Mouse (Mus musculus): ENCODE measurements around the gene Mgat5. TPM values are rescaled to one million over a fixed set of nuclear protein-coding genes. Genes with fewer than 3 reads are reported as not detected.

Gene Mgat5
- polyA plus RNA-seq, 1 experiment = 4.9 TPM

DNA sequence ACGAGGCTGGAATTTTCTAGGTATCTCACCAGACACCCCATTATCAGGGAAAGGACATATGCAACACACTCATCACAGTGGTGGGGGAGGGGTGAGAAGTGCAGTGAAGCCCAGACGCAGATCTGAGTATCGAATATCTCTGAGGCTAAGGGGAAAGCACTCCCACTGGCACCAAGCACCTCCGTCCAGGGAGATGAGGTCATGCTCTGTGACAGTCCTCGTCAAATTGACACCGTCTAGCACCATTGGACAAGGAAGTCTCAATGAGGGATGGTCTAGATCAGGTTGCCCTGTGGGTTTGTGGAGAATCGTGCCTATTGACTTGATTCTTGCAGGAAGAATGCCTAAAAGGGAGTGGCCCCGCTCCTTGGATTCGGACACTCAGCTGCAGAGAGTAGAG lies 293.9 kb downstream of the Mgat5 start:
- no peak for DNase-seq (ENCODE audit: low read depth in 1 of 2, low spot score in 2 of 2)
- TF ChIP-seq POLR2A (IDR thresholded peaks at IDR 0.05; ENCODE audit: low read depth, low read length) = no peak
- TF ChIP-seq CTCF (IDR thresholded peaks at IDR 0.05; ENCODE audit: extremely low read depth, insufficient read depth, insufficient read length, insufficient replicate concordance) = no peak
- H3K4me1 ChIP-seq (ENCODE audit: control insufficient read depth, insufficient read depth, insufficient read length) = peaks cover 10% of the 10 kb centered on the region
- H3K27ac ChIP-seq (ENCODE audit: insufficient read depth, low read length) = no peak overlapping the region
- H3K36me3 ChIP-seq (ENCODE audit: control insufficient read depth, insufficient read depth, low read length) = 0 out of 2 replicates have a peak, but pooled peaks cover 4% of the 10 kb centered on the region
- 75% methylated on average over 9 of the region's 9 CpGs for WGBS
- no peaks in the 10 kb centered on the region for H3K27me3 ChIP-seq (ENCODE audit: control insufficient read depth, insufficient read depth, low read length)
- no peak overlapping the region for H3K4me3 ChIP-seq (ENCODE audit: extremely low read depth, insufficient read depth, insufficient read length)

DNA sequence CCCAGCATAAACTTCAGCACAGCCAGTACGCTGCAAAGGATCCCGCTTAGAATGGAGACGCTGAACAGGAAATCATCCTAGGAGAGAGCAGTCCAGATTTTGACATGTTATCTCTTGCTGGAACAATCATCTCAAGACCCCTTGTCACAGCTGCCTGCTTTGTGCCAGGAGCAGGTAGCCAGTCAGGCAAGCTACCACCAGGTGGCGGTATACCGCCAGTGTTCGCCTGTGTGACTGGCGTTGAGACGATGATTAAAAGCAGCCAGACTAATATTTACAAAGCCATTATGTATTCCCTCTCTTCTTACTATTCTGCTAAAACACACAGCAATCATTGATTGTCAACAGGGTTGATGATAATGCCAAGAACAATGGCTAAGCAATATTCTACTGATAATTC lies 295.4 kb downstream of the Mgat5 start:
- TF ChIP-seq CTCF (IDR thresholded peaks at IDR 0.05; ENCODE audit: extremely low read depth, insufficient read depth, insufficient read length, insufficient replicate concordance) (peak; percentile 93; the same call in 1 of the 2 replicates), POLR2A (IDR thresholded peaks at IDR 0.05; ENCODE audit: low read depth, low read length) (no peak)
- peak in 1 of 2 experiments; percentile 84 for DNase-seq (ENCODE audit: low read depth in 1 of 2, low spot score in 2 of 2)
- peaks cover 10% of the 10 kb centered on the region for H3K4me1 ChIP-seq (ENCODE audit: control insufficient read depth, insufficient read depth, insufficient read length)
- H3K27me3 ChIP-seq (ENCODE audit: control insufficient read depth, insufficient read depth, low read length) = no peaks in the 10 kb centered on the region
- 0 out of 2 replicates have a peak, but pooled peaks cover 4% of the 10 kb centered on the region for H3K36me3 ChIP-seq (ENCODE audit: control insufficient read depth, insufficient read depth, low read length)
- WGBS = 9% methylated on average over 8 of the region's 8 CpGs
- H3K4me3 ChIP-seq (ENCODE audit: extremely low read depth, insufficient read depth, insufficient read length) = no peak overlapping the region
- no peak overlapping the region for H3K27ac ChIP-seq (ENCODE audit: insufficient read depth, low read length)

GRCm38 (mm10) chr1:127500701-127501100 lies 295.9 kb downstream of the Mgat5 start:
- Histone ChIP-seq H3K27ac (ENCODE audit: insufficient read depth, low read length) (no peak overlapping the region), H3K27me3 (ENCODE audit: control insufficient read depth, insufficient read depth, low read length) (no peaks in the 10 kb centered on the region), H3K4me3 (ENCODE audit: extremely low read depth, insufficient read depth, insufficient read length) (no peak overlapping the region), H3K4me1 (ENCODE audit: control insufficient read depth, insufficient read depth, insufficient read length) (peaks cover 10% of the 10 kb centered on the region), H3K36me3 (ENCODE audit: control insufficient read depth, insufficient read depth, low read length) (0 out of 2 replicates have a peak, but pooled peaks cover 2% of the 10 kb centered on the region)
- DNase-seq (ENCODE audit: low read depth in 1 of 2, low spot score in 2 of 2) = peak in 1 of 2 experiments; percentile 65
- TF ChIP-seq POLR2A (IDR thresholded peaks at IDR 0.05; ENCODE audit: low read depth, low read length) (no peak), CTCF (IDR thresholded peaks at IDR 0.05; ENCODE audit: extremely low read depth, insufficient read depth, insufficient read length, insufficient replicate concordance) (no peak)
- 40% methylated on average over 17 of the region's 17 CpGs for WGBS

- H3K4me3 ChIP-seq (ENCODE audit: extremely low read depth, insufficient read depth, insufficient read length) = no peak overlapping the region
- 0 out of 2 replicates have a peak, but pooled peaks cover 1% of the 10 kb centered on the region for H3K36me3 ChIP-seq (ENCODE audit: control insufficient read depth, insufficient read depth, low read length)
- DNase-seq (ENCODE audit: low read depth in 1 of 2, low spot score in 2 of 2) = no peak
- no peak for TF ChIP-seq CTCF (IDR thresholded peaks at IDR 0.05; ENCODE audit: extremely low read depth, insufficient read depth, insufficient read length, insufficient replicate concordance)
- no peak for TF ChIP-seq POLR2A (IDR thresholded peaks at IDR 0.05; ENCODE audit: low read depth, low read length)
- H3K4me1 ChIP-seq (ENCODE audit: control insufficient read depth, insufficient read depth, insufficient read length) = peaks cover 16% of the 10 kb centered on the region; the same call in 1 of the 2 replicates
- H3K27ac ChIP-seq (ENCODE audit: insufficient read depth, low read length) = peak overlapping the region; percentile 42; the same call in 1 of the 2 replicates
- H3K27me3 ChIP-seq (ENCODE audit: control insufficient read depth, insufficient read depth, low read length) = no peaks in the 10 kb centered on the region
- WGBS = 83% methylated on average over 10 of the region's 10 CpGs
Measured at GRCm38 (mm10) chr1:127507042-127507650, 302.3 kb downstream of the Mgat5 start.

DNA sequence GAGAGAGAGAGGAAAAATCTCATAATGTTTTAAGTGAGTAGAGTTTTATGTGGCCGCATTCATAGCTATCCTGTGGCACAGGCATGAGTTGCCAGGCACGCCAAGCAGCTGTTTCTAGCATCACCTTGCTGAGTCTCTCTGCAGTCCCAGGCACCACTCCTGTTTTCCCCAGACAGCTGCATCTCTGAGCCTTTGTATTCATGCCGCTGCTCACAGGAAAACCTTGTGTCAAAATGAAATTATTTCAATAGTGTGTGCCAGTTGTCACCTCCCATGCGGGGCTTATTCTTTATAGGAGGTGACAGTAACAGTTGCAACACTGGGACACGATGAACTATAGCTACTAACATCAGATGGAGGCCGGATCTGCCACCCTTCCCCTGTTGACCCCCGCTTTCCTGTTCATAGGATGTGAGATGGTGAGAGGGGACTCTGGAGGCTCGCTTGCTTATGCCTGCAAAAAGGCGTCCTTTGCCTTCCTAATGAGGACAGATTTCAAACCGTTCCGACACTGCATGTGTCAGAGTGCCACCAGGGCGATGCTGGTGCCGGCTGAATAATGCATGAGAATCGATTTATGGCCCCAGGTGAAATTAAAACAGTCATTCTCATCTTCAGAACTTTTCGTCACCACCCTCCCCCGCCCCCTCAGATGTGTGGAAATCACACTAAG lies 303.4 kb downstream of the Mgat5 start:
- no peak for DNase-seq (ENCODE audit: low read depth in 1 of 2, low spot score in 2 of 2)
- H3K4me3 ChIP-seq (ENCODE audit: extremely low read depth, insufficient read depth, insufficient read length) = no peak overlapping the region
- peaks cover 22% of the 10 kb centered on the region; the same call in 1 of the 2 replicates for H3K4me1 ChIP-seq (ENCODE audit: control insufficient read depth, insufficient read depth, insufficient read length)
- H3K27ac ChIP-seq (ENCODE audit: insufficient read depth, low read length) = no peak overlapping the region
- no peaks in the 10 kb centered on the region for H3K27me3 ChIP-seq (ENCODE audit: control insufficient read depth, insufficient read depth, low read length)
- H3K36me3 ChIP-seq (ENCODE audit: control insufficient read depth, insufficient read depth, low read length) = 0 out of 2 replicates have a peak, but pooled peaks cover 1% of the 10 kb centered on the region
- WGBS = 88% methylated on average over 16 of the region's 16 CpGs
- TF ChIP-seq POLR2A (IDR thresholded peaks at IDR 0.05; ENCODE audit: low read depth, low read length) = no peak
- no peak for TF ChIP-seq CTCF (IDR thresholded peaks at IDR 0.05; ENCODE audit: extremely low read depth, insufficient read depth, insufficient read length, insufficient replicate concordance)

DNA sequence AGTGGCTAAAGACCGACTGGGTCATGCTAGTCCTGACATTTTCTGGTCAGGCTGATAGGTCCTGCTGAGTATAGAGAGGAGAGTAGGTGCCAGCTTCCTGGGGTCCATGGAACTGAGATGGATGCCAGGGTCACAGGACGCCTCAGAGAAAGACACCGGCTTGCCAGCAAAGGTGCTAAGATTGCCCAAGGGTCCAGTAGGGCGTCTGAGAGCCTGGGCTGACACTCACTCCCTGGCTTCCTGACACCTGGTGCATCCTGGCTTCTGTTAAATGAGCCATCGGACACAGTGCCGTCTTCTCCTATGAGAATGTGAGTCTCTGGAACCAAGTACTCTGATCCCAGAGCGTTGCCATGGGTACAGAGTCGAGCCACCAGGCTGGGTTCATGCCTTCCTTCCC lies 304.1 kb downstream of the Mgat5 start:
- WGBS = 86% methylated on average over 8 of the region's 8 CpGs
- Histone ChIP-seq H3K27me3 (ENCODE audit: control insufficient read depth, insufficient read depth, low read length) (no peaks in the 10 kb centered on the region), H3K36me3 (ENCODE audit: control insufficient read depth, insufficient read depth, low read length) (0 out of 2 replicates have a peak, but pooled peaks cover 1% of the 10 kb centered on the region), H3K4me3 (ENCODE audit: extremely low read depth, insufficient read depth, insufficient read length) (no peak overlapping the region), H3K4me1 (ENCODE audit: control insufficient read depth, insufficient read depth, insufficient read length) (peaks cover 24% of the 10 kb centered on the region; the same call in 1 of the 2 replicates), H3K27ac (ENCODE audit: insufficient read depth, low read length) (no peak overlapping the region)
- DNase-seq (ENCODE audit: low read depth in 1 of 2, low spot score in 2 of 2) = no peak
- no peak for TF ChIP-seq POLR2A (IDR thresholded peaks at IDR 0.05; ENCODE audit: low read depth, low read length)
- TF ChIP-seq CTCF (IDR thresholded peaks at IDR 0.05; ENCODE audit: extremely low read depth, insufficient read depth, insufficient read length, insufficient replicate concordance) = no peak

Measured in spleen, adult 2 months (tissue).